Mouse (Mus musculus) ES-E14 (cell line): Measurements from ENCODE around the gene Cyp26b1.

Source experiments
- CHD2 ChIP-seq: IDR thresholded peaks from 2 replicates; pipeline ENCODE4 v1.6.1; 2014; ENCODE audit warnings: mild to moderate bottlenecking, low read depth, low read length, inconsistent platforms
- HCFC1 ChIP-seq: IDR thresholded peaks from 2 replicates; pipeline ENCODE4 v1.6.1; 2012; ENCODE audit warnings: low read length, inconsistent platforms, borderline replicate concordance; ENCODE audit not compliant: insufficient read depth
- MAFK ChIP-seq: IDR thresholded peaks from 2 replicates; pipeline ENCODE4 v1.6.1; 2014; ENCODE audit warnings: mild to moderate bottlenecking, low read depth, low read length, inconsistent platforms; ENCODE audit not compliant: insufficient read depth
- ZC3H11A ChIP-seq: IDR thresholded peaks from 2 replicates; pipeline ENCODE4 v1.6.1; 2012; ENCODE audit warnings: low read depth, mild to moderate bottlenecking, inconsistent platforms, low read length, borderline replicate concordance
- ZNF384 ChIP-seq: IDR thresholded peaks from 2 replicates; pipeline ENCODE4 v1.6.1; 2012; ENCODE audit warnings: low read depth, low read length, inconsistent platforms

DNA sequence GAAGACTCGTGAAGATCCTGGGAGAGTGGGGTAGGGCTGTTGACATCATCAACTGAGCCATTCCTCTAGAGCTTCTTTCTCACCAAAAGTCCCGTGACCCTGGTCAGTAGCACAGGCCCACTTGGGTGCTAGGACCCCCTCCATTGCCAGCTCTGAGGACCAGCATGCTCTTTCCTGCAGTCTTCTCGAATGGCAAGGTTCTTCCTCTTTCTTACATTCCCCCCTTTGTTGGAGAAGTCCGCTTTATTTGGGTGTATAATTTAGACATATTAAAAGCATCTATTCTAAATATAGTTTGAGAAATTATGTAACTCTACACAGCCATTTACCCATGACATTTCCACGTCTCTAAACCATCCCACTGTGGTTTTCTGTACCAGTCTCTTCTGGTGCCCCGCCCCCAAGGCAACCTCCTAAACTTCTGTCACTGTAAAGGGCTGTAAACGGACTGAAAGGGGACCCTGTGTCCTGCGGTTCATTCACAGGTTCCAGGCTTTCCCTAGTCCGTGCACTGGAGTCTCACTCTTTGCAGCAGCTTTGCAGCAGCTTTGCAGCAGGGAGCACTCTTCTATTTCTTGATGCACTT is 43.8 kb downstream of the Cyp26b1 start:
- TF ChIP-seq MAFK: no peak
- no peak for TF ChIP-seq CHD2
- TF ChIP-seq HCFC1: no peak
- no peak for TF ChIP-seq ZNF384
- TF ChIP-seq ZC3H11A: no peak
